Mouse (Mus musculus) MEL (cell line): ENCODE measurements around the gene Col23a1. TPM values are rescaled to one million over a fixed set of nuclear protein-coding genes. Genes with fewer than 3 reads are reported as not detected.

Experiments
- DNase-seq: peaks from one replicate; pipeline ENCODE4 v3.0.0; 2011; ENCODE audit warnings: low read depth, low spot score
- H3K27ac ChIP-seq: 2 replicates; pipeline ENCODE4 v1.5.1; 2012; ENCODE audit warnings: low read depth, mild to moderate bottlenecking, control low read depth, low read length, moderate library complexity; ENCODE audit not compliant: control insufficient read depth
- H3K27me3 ChIP-seq, 2 experiments: fragments of 150-350 bp in 1 of 2; sonication (generic) in 1 of 2; 2 replicates each; pipeline ENCODE4 v1.6.1; 2012; ENCODE audit warnings: low read length in 2 of 2, mild to moderate bottlenecking in 2 of 2, improper control_type of control experiment in 1 of 2, moderate library complexity in 1 of 2; ENCODE audit not compliant: insufficient read depth in 2 of 2, control insufficient read depth in 1 of 2
- H3K36me3 ChIP-seq, 2 experiments: 2 replicates each; pipeline ENCODE4 v1.6.1; 2012 to 2014; ENCODE audit warnings: low read length in 2 of 2, improper control_type of control experiment in 1 of 2, inconsistent platforms in 1 of 2, mild to moderate bottlenecking in 1 of 2; ENCODE audit not compliant: insufficient read depth in 2 of 2, control insufficient read depth in 1 of 2
- H3K4me1 ChIP-seq, 2 experiments: fragments of 150-350 bp in 1 of 2; sonication (generic) in 1 of 2; 2 replicates each; pipeline ENCODE4 v1.6.1; 2012; ENCODE audit warnings: low read length in 2 of 2, improper control_type of control experiment in 1 of 2, mild to moderate bottlenecking in 1 of 2; ENCODE audit not compliant: insufficient read depth in 2 of 2, control insufficient read depth in 1 of 2
- H3K4me3 ChIP-seq, 2 experiments: fragments of 150-350 bp in 1 of 2; sonication (generic) in 1 of 2; 2 replicates each; pipeline ENCODE4 v1.5.1; 2012; ENCODE audit warnings: low read depth in 2 of 2, low read length in 2 of 2, mild to moderate bottlenecking in 2 of 2, moderate library complexity in 2 of 2, control low read depth in 1 of 2, improper control_type of control experiment in 1 of 2; ENCODE audit not compliant: control insufficient read depth in 1 of 2, insufficient read depth in 1 of 2
- H3K79me2 ChIP-seq: 2 replicates; pipeline ENCODE4 v1.6.1; 2012; ENCODE audit warnings: mild to moderate bottlenecking, low read length, moderate library complexity; ENCODE audit not compliant: control insufficient read depth, poor library complexity, insufficient read depth
- H3K9ac ChIP-seq: 2 replicates; pipeline ENCODE4 v1.6.1; 2012; ENCODE audit warnings: low read depth, mild to moderate bottlenecking, control low read depth, low read length, moderate library complexity; ENCODE audit not compliant: control insufficient read depth, poor library complexity, severe bottlenecking
- H3K9me3 ChIP-seq: fragments of 150-350 bp; sonication (generic); replicated peaks from 2 replicates; pipeline ENCODE4 v1.6.1; 2012; ENCODE audit warnings: mild to moderate bottlenecking, low read length, improper control_type of control experiment, moderate library complexity; ENCODE audit not compliant: insufficient read depth
- BHLHE40 ChIP-seq: IDR thresholded peaks from 2 replicates; pipeline ENCODE4 v1.6.1; 2012; ENCODE audit warnings: low read depth, mild to moderate bottlenecking, inconsistent platforms, low read length, improper control_type of control experiment, borderline replicate concordance
- CHD2 ChIP-seq: IDR thresholded peaks from 2 replicates; pipeline ENCODE4 v1.6.1; 2011; ENCODE audit warnings: low read length, improper control_type of control experiment
- CTCF ChIP-seq, 3 experiments: IDR thresholded peaks in 2 of 3; conservative IDR thresholded peaks in 1 of 3; 2 replicates each; pipeline ENCODE4 v1.5.1; 2011 to 2012; ENCODE audit warnings: low read length in 3 of 3, low read depth in 2 of 3, mild to moderate bottlenecking in 2 of 3, improper control_type of control experiment in 1 of 3, inconsistent platforms in 1 of 3, mixed read lengths in 1 of 3, moderate library complexity in 1 of 3; ENCODE audit not compliant: control insufficient read depth in 1 of 3, insufficient read depth in 1 of 3, poor library complexity in 1 of 3, severe bottlenecking in 1 of 3
- EP300 ChIP-seq, 2 experiments: IDR thresholded peaks; 2 replicates each; pipeline ENCODE4 v1.6.1; 2011; ENCODE audit warnings: improper control_type of control experiment in 2 of 2, low read length in 2 of 2, low read depth in 1 of 2, mild to moderate bottlenecking in 1 of 2
- GABPA ChIP-seq: IDR thresholded peaks from 2 replicates; pipeline ENCODE4 v1.6.1; 2012; ENCODE audit warnings: low read depth, mild to moderate bottlenecking, inconsistent platforms, low read length, improper control_type of control experiment, moderate library complexity
- GATA1 ChIP-seq: IDR thresholded peaks from 2 replicates; pipeline ENCODE4 v1.6.1; 2011; ENCODE audit warnings: low read depth, low read length, improper control_type of control experiment
- HCFC1 ChIP-seq: IDR thresholded peaks from 2 replicates; pipeline ENCODE4 v1.6.1; 2012; ENCODE audit warnings: low read depth, mild to moderate bottlenecking, inconsistent platforms, low read length, improper control_type of control experiment, moderate library complexity
- MAFK ChIP-seq: IDR thresholded peaks from 2 replicates; pipeline ENCODE4 v1.6.1; 2011; ENCODE audit warnings: low read depth, mild to moderate bottlenecking, low read length, improper control_type of control experiment, borderline replicate concordance
- MAZ ChIP-seq: IDR thresholded peaks from 2 replicates; pipeline ENCODE4 v1.6.1; 2012; ENCODE audit warnings: low read depth, mild to moderate bottlenecking, inconsistent platforms, low read length, improper control_type of control experiment
- MYC ChIP-seq: IDR thresholded peaks from 2 replicates; pipeline ENCODE4 v1.6.1; 2011; ENCODE audit warnings: low read depth, mild to moderate bottlenecking, low read length, improper control_type of control experiment, moderate library complexity
- NRF1 ChIP-seq: IDR thresholded peaks from 2 replicates; pipeline ENCODE4 v1.6.1; 2014; ENCODE audit warnings: low read depth, mild to moderate bottlenecking, inconsistent platforms, low read length, improper control_type of control experiment, moderate library complexity; ENCODE audit not compliant: poor library complexity, insufficient read depth, severe bottlenecking
- POLR2AphosphoS2 ChIP-seq: IDR thresholded peaks from 2 replicates; pipeline ENCODE4 v1.6.1; 2011; ENCODE audit warnings: low read length, improper control_type of control experiment
- POLR2AphosphoS5 ChIP-seq: IDR thresholded peaks from 2 replicates; pipeline ENCODE4 v1.6.1; 2012; ENCODE audit warnings: low read depth, borderline replicate concordance, mild to moderate bottlenecking, inconsistent platforms, low read length, moderate library complexity, mixed read lengths
- SMC3 ChIP-seq: IDR thresholded peaks from 2 replicates; pipeline ENCODE4 v1.6.1; 2011; ENCODE audit warnings: low read depth, low read length, improper control_type of control experiment
- TAL1 ChIP-seq: IDR thresholded peaks from 2 replicates; pipeline ENCODE4 v1.6.1; 2012; ENCODE audit warnings: mild to moderate bottlenecking, inconsistent platforms, low read length, moderate library complexity, mixed read lengths
- TCF12 ChIP-seq: IDR thresholded peaks from 2 replicates; pipeline ENCODE4 v1.6.1; 2014; ENCODE audit warnings: low read depth, mild to moderate bottlenecking, inconsistent platforms, low read length, improper control_type of control experiment, moderate library complexity
- USF2 ChIP-seq, 2 experiments: IDR thresholded peaks; 2 replicates each; pipeline ENCODE4 v1.6.1; 2011 to 2012; ENCODE audit warnings: improper control_type of control experiment in 2 of 2, low read length in 2 of 2, borderline replicate concordance in 1 of 2, inconsistent platforms in 1 of 2, low read depth in 1 of 2, mild to moderate bottlenecking in 1 of 2; ENCODE audit not compliant: insufficient read depth in 1 of 2
- ZC3H11A ChIP-seq: IDR thresholded peaks from 2 replicates; pipeline ENCODE4 v1.6.1; 2012; ENCODE audit warnings: low read depth, mild to moderate bottlenecking, inconsistent platforms, low read length, improper control_type of control experiment
- ZMIZ1 ChIP-seq: IDR thresholded peaks from 2 replicates; pipeline ENCODE4 v1.6.1; 2012; ENCODE audit warnings: low read depth, mild to moderate bottlenecking, inconsistent platforms, low read length, improper control_type of control experiment, moderate library complexity
- ZNF384 ChIP-seq: IDR thresholded peaks from 2 replicates; pipeline ENCODE4 v1.6.1; 2012; ENCODE audit warnings: low read depth, mild to moderate bottlenecking, inconsistent platforms, low read length, improper control_type of control experiment
- polyA plus RNA-seq, 2 experiments: library from polyadenylated mRNA; stranded (reverse) in 1 of 2; unstranded in 1 of 2; fragments of >175 nt in 1 of 2; fragments of >200 nt in 1 of 2; gene quantifications; 2 replicates each; pipeline versions ENCODE4 v1.2.1 to v1.2.4; 2012; ENCODE audit warnings: low replicate concordance in 2 of 2, low read depth in 1 of 2; ENCODE audit not compliant: insufficient read length in 2 of 2, insufficient read depth in 1 of 2, missing spikeins in 1 of 2
- total RNA-seq: library from RNA; depleted of rRNA; stranded (reverse); fragments of 300-350 nt; gene quantifications from 2 replicates; pipeline ENCODE4 v1.2.3, GENCODE M21; 2012

Gene Col23a1
- total and polyA plus RNA-seq, 3 experiments = under 0.01 to 0.03 TPM; not detected in 1

GRCm38 (mm10) chr11:51444649-51445048, 154.9 kb downstream of the Col23a1 start:
- H3K27me3 ChIP-seq = no peaks in the 10 kb centered on the region
- no peak for DNase-seq
- H3K9me3 ChIP-seq = no peaks in the 10 kb centered on the region
- H3K4me1 ChIP-seq = no peaks in the 10 kb centered on the region; a peak in 1 of 4 replicates
- no peaks in the 10 kb centered on the region for H3K79me2 ChIP-seq
- H3K9ac ChIP-seq = no peak overlapping the region
- no peaks in the 10 kb centered on the region for H3K36me3 ChIP-seq
- no peak overlapping the region for H3K27ac ChIP-seq
- H3K4me3 ChIP-seq = no peak overlapping the region
- TF ChIP-seq USF2 (IDR thresholded peaks at IDR 0.05; ENCODE audit: borderline replicate concordance in 1 of 2, insufficient read depth in 1 of 2, low read depth in 1 of 2, low read length in 2 of 2) (no peak), MAFK (no peak), MAZ (no peak), ZC3H11A (no peak), NRF1 (no peak), ZMIZ1 (no peak), GATA1 (no peak), SMC3 (no peak), TAL1 (no peak), HCFC1 (no peak), MYC (no peak), ZNF384 (no peak), EP300 (IDR thresholded peaks at IDR 0.05; ENCODE audit: low read depth in 1 of 2, low read length in 2 of 2) (no peak), GABPA (no peak), CHD2 (no peak), TCF12 (no peak), BHLHE40 (no peak)

DNA sequence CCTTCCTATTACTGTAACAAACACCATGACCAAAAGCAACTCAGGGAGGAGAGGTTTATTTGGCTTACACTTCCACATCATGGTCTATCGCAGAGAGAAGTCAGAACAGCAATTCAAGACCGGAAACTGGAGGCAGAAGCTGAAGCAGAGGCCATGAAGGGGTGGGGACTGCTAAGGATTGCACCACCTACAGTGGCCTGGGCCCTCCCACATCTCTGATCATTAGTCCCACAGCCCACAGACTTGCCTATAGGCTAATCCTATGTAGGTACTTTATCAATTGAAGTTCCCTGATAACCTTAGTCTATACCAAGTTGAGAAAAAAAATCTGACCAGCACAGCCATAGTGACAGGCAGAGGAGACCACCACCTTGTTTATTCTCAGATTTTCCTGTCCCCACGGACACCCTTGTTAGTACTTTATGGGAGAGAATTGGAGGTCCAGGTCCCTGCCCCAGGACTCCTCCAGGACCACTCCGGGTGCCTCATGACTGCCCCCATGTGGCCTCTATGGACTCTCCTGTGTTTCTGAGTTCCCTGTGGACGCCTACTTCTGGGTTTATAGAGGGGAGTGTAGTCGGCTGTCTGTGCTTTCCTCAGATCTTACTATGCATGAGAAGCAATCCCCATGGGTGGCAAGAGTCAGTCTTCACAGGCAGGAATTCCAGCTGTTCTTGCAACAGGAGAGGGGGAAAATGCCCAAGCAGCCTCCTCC, 157.1 kb downstream of the Col23a1 start:
- no peak overlapping the region for H3K27ac ChIP-seq
- H3K4me1 ChIP-seq = no peaks in the 10 kb centered on the region; a peak in 1 of 4 replicates
- H3K27me3 ChIP-seq = no peaks in the 10 kb centered on the region
- H3K79me2 ChIP-seq = no peaks in the 10 kb centered on the region
- TF ChIP-seq POLR2AphosphoS5 (no peak), TCF12 (no peak), CTCF (IDR thresholded peaks at IDR 0.05 in 2 of 3, conservative IDR thresholded peaks at IDR 0.05 in 1 of 3; ENCODE audit: control insufficient read depth in 1 of 3, insufficient read depth in 1 of 3, low read depth in 2 of 3, low read length in 3 of 3, poor library complexity in 1 of 3, severe bottlenecking in 1 of 3) (peak; percentile 10 to 52 (median 34); a peak in 5 of 6 replicates), SMC3 (peak; percentile 26), GATA1 (no peak), HCFC1 (no peak), POLR2AphosphoS2 (no peak)
- peak; percentile 7 for DNase-seq
- no peaks in the 10 kb centered on the region for H3K36me3 ChIP-seq
- no peak overlapping the region for H3K4me3 ChIP-seq
- H3K9ac ChIP-seq = no peak overlapping the region
- H3K9me3 ChIP-seq = no peaks in the 10 kb centered on the region
